Mouse (Mus musculus) forebrain, postnatal 0 days (tissue): ENCODE results near the gene Thap4. TPM values are rescaled to one million over a fixed set of nuclear protein-coding genes. Genes with fewer than 3 reads are reported as not detected.

Experiments
- ATAC-seq: fragments of 200-750 bp; cut with Nextera tagmentation; 2 replicates; pipeline ENCODE4 v1.8.0; 2017; ENCODE audit warnings: mild to moderate bottlenecking, moderate library complexity
- DNase-seq: peaks from one replicate; pipeline ENCODE4 v3.0.0-alpha.2; 2015
- H3K27ac ChIP-seq: fragments of 300-500 bp; sonication (generic); 2 replicates; pipeline ENCODE4 v1.5.1; 2014; ENCODE audit warnings: low read depth, mild to moderate bottlenecking, antibody characterized with exemption, low read length, moderate library complexity, mixed read lengths
- H3K27me3 ChIP-seq: fragments of 300-500 bp; sonication (generic); 2 replicates; pipeline ENCODE4 v1.6.1; 2014; ENCODE audit warnings: mild to moderate bottlenecking, low read length, mixed read lengths; ENCODE audit not compliant: insufficient read depth
- H3K36me3 ChIP-seq: fragments of 300-500 bp; sonication (generic); 2 replicates; pipeline ENCODE4 v1.6.1; 2014; ENCODE audit warnings: mild to moderate bottlenecking, moderate library complexity; ENCODE audit not compliant: insufficient read depth
- H3K4me1 ChIP-seq: fragments of 300-500 bp; sonication (generic); 2 replicates; pipeline ENCODE4 v1.6.1; 2014; ENCODE audit warnings: antibody characterized with exemption; ENCODE audit not compliant: insufficient read depth
- H3K4me2 ChIP-seq: fragments of 300-500 bp; sonication (generic); 2 replicates; pipeline ENCODE4 v1.6.1; 2014; ENCODE audit warnings: low read depth, mild to moderate bottlenecking, moderate library complexity
- H3K4me3 ChIP-seq: fragments of 300-500 bp; sonication (generic); 2 replicates; pipeline ENCODE4 v1.5.1; 2014; ENCODE audit warnings: low read depth, low read length, mixed read lengths
- H3K9ac ChIP-seq: fragments of 300-500 bp; sonication (generic); 2 replicates; pipeline ENCODE4 v1.6.1; 2014; ENCODE audit warnings: mild to moderate bottlenecking
- H3K9me3 ChIP-seq: fragments of 300-500 bp; sonication (generic); 2 replicates; pipeline ENCODE4 v1.6.1; 2016; ENCODE audit warnings: low read length
- CTCF ChIP-seq: sonication (generic); IDR thresholded peaks from 2 replicates; pipeline ENCODE4 v1.5.1; 2016; ENCODE audit warnings: antibody characterized with exemption, control low read depth, low read depth
- WGBS: fragments of 180-500 bp; shearing (Covaris S2); extraction: QIAGEN DNeasy Blood & Tissue Kit; methylation state at CpG from one replicate; pipeline ENCODE4 v1.1.7; 2014; 5-methylcytosine and 5-hydroxymethylcytosine counted together
- polyA plus RNA-seq: library from polyadenylated mRNA; unstranded; fragments of >200 nt; fragmentation: Nextera tagmentation; extraction: Ambion mirVana; gene quantifications from 2 replicates; pipeline ENCODE4 v1.2.1, GENCODE M21; 2015
- total RNA-seq: library from RNA; depleted of rRNA; stranded (reverse); fragments of >200 nt; gene quantifications from 2 replicates; pipeline ENCODE4 v1.2.3, GENCODE M21; 2014

Gene Thap4
- total and polyA plus RNA-seq, 2 experiments from 2014 or later, result 51.2 to 71.3 TPM

DNA sequence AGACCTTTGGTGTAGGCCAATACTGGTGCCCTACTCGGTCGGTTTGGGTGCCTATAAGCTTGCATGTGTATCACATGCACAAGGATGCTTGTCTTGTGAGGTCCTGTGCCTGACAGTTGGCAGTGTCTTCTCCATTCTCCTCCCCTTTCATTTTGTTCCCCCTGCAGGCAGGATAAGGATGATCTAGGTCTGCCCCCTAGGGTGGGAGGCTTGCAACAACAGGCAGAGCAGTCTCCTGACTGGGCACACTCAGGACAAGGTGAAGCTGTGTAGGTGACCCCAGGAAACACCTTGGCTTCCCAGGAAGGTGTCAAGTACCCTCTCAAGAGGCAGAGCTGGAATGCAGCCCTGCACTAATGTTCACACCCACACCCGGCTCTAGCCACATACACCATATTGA, 27.7 kb downstream of the Thap4 start:
- ATAC-seq (peak; percentile 15; the same call in 1 of the 2 replicates), DNase-seq (peak; percentile 9)
- no peaks in the 10 kb centered on the region for H3K9me3 ChIP-seq
- H3K36me3 ChIP-seq, result peaks cover 15% of the 10 kb centered on the region; the same call in 1 of the 2 replicates
- no peak overlapping the region for H3K4me3 ChIP-seq
- H3K27me3 ChIP-seq, result no peaks in the 10 kb centered on the region
- no peak overlapping the region for H3K9ac ChIP-seq
- WGBS, result 74% methylated on average over 3 of the region's 3 CpGs
- peak; percentile 75 for TF ChIP-seq CTCF
- no peak overlapping the region for H3K4me2 ChIP-seq
- H3K27ac ChIP-seq, result no peak overlapping the region
- no peaks in the 10 kb centered on the region for H3K4me1 ChIP-seq

- H3K4me3 ChIP-seq, result no peak overlapping the region
- TF ChIP-seq CTCF, result peak; percentile 18; the same call in 1 of the 2 replicates
- H3K27ac ChIP-seq, result no peak overlapping the region
- no peak overlapping the region for H3K9ac ChIP-seq
- 75% methylated on average over 3 of the region's 3 CpGs for WGBS
- H3K4me1 ChIP-seq, result no peaks in the 10 kb centered on the region
- ATAC-seq (no peak), DNase-seq (no peak)
- H3K27me3 ChIP-seq, result no peaks in the 10 kb centered on the region
- peaks cover 15% of the 10 kb centered on the region; the same call in 1 of the 2 replicates for H3K36me3 ChIP-seq
- no peak overlapping the region for H3K4me2 ChIP-seq
- H3K9me3 ChIP-seq, result no peaks in the 10 kb centered on the region
Measured at GRCm38 (mm10) chr1:93726116-93726515, 28.5 kb downstream of the Thap4 start.

DNA sequence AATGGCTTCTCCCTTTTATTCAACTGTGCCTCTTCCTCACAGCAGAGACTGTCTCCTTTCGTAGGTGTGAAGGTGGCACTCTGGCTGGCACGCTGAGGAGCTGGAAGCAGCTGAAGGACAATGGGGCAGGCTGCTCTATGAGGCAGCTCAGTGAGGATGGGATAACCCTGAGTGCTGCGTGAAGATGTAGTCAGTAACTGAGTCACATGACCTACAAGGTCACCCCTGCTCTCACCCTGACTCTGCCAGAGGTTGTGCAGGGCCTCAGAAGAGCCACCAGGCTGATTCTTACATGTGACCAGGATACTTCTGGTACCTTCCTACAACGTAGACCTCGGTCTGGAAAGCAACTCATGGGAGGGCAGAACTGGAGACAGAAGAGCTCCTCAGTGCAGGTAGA, 29.0 kb downstream of the Thap4 start:
- WGBS, result 90% methylated on average over 5 of the region's 5 CpGs
- Histone ChIP-seq H3K9ac (no peak overlapping the region), H3K4me1 (no peaks in the 10 kb centered on the region), H3K36me3 (peaks cover 15% of the 10 kb centered on the region; the same call in 1 of the 2 replicates), H3K27ac (no peak overlapping the region), H3K27me3 (no peaks in the 10 kb centered on the region), H3K4me2 (no peak overlapping the region), H3K4me3 (no peak overlapping the region), H3K9me3 (no peaks in the 10 kb centered on the region)
- TF ChIP-seq CTCF, result no peak
- no peak for DNase-seq
- no peak for ATAC-seq

GRCm38 (mm10) chr1:93724623-93725022, 30.0 kb downstream of the Thap4 start:
- Histone ChIP-seq H3K9me3 (no peaks in the 10 kb centered on the region), H3K27ac (no peak overlapping the region), H3K4me1 (no peaks in the 10 kb centered on the region), H3K9ac (no peak overlapping the region), H3K36me3 (peaks cover 15% of the 10 kb centered on the region; the same call in 1 of the 2 replicates), H3K27me3 (no peaks in the 10 kb centered on the region), H3K4me3 (no peak overlapping the region), H3K4me2 (no peak overlapping the region)
- TF ChIP-seq CTCF, result no peak
- WGBS, result 80% methylated on average over 3 of the region's 3 CpGs
- ATAC-seq (no peak), DNase-seq (no peak)

DNA sequence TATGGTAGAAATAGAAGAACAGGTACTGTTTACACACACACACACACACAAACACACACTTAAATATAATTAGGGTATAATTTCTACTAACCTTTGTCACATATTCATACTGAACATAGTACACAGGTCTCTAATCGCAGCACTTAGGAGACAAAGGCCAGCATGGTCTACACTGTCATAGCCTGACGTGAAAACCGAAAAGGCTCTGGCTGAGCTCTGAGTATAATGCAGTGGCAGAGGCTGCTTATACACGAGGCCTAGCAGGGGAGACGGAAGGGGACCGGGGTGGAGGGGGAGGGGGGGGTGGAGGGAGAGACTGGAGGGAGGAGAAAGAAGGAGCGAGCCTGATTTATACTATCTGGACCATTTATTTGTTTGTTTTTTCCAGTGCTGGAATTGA, 33.1 kb downstream of the Thap4 start:
- ATAC-seq (peak; percentile 36; the same call in 1 of the 2 replicates), DNase-seq (no peak)
- 46% methylated on average over 7 of the region's 7 CpGs for whole genome bisulfite sequencing
- Histone ChIP-seq H3K4me1 (no peaks in the 10 kb centered on the region), H3K9me3 (no peaks in the 10 kb centered on the region), H3K27me3 (no peaks in the 10 kb centered on the region), H3K9ac (no peak overlapping the region), H3K4me2 (no peak overlapping the region), H3K36me3 (peaks cover 25% of the 10 kb centered on the region; the same call in 1 of the 2 replicates), H3K27ac (no peak overlapping the region), H3K4me3 (no peak overlapping the region)
- no peak for TF ChIP-seq CTCF

GRCm38 (mm10) chr1:93716166-93716565, 38.5 kb downstream of the Thap4 start:
- no peaks in the 10 kb centered on the region for H3K27me3 ChIP-seq
- ATAC-seq, result no peak
- H3K4me1 ChIP-seq, result no peaks in the 10 kb centered on the region
- peaks cover 26% of the 10 kb centered on the region; the same call in 1 of the 2 replicates for H3K36me3 ChIP-seq
- no peaks in the 10 kb centered on the region for H3K9me3 ChIP-seq
- H3K9ac ChIP-seq, result no peak overlapping the region
- 93% methylated on average over 2 of the region's 2 CpGs for WGBS
- DNase-seq, result no peak
- H3K27ac ChIP-seq, result no peak overlapping the region
- no peak overlapping the region for H3K4me3 ChIP-seq
- H3K4me2 ChIP-seq, result no peak overlapping the region
- no peak for TF ChIP-seq CTCF

- no peak for TF ChIP-seq CTCF
- Histone ChIP-seq H3K27ac (no peak overlapping the region), H3K4me3 (no peak overlapping the region), H3K36me3 (peaks cover 25% of the 10 kb centered on the region), H3K9ac (no peak overlapping the region), H3K27me3 (no peaks in the 10 kb centered on the region), H3K4me1 (no peaks in the 10 kb centered on the region), H3K9me3 (no peaks in the 10 kb centered on the region), H3K4me2 (no peak overlapping the region)
- DNase-seq (no peak), ATAC-seq (no peak)
- 58% methylated on average over 3 of the region's 3 CpGs for WGBS
Measured at GRCm38 (mm10) chr1:93705389-93705788, 49.3 kb downstream of the Thap4 start.

GRCm38 (mm10) chr1:93704341-93704740, 50.3 kb downstream of the Thap4 start:
- DNase-seq, result no peak
- Histone ChIP-seq H3K9me3 (no peaks in the 10 kb centered on the region), H3K9ac (no peak overlapping the region), H3K27me3 (no peaks in the 10 kb centered on the region), H3K27ac (no peak overlapping the region), H3K4me2 (no peak overlapping the region), H3K4me1 (no peaks in the 10 kb centered on the region), H3K4me3 (no peak overlapping the region), H3K36me3 (peaks cover 25% of the 10 kb centered on the region)
- 83% methylated on average over 9 of the region's 9 CpGs for WGBS
- ATAC-seq, result no peak
- no peak for TF ChIP-seq CTCF
